Mouse (Mus musculus) forebrain, embryonic 13.5 days (tissue): Measurements from ENCODE around the gene Adap1. TPM values are rescaled to one million over a fixed set of nuclear protein-coding genes. Genes with fewer than 3 reads are reported as not detected.

ENCODE experiments used
- ATAC-seq: fragments of 200-750 bp; cut with Nextera tagmentation; 2 replicates; pipeline ENCODE4 v1.8.0; 2017
- H3K27ac ChIP-seq: fragments of 300-500 bp; sonication (generic); 2 replicates; pipeline ENCODE4 v1.5.1; 2015; ENCODE audit warnings: inconsistent platforms, mild to moderate bottlenecking, moderate library complexity
- H3K27me3 ChIP-seq: fragments of 300-500 bp; sonication (generic); 2 replicates; pipeline ENCODE4 v1.6.1; 2015; ENCODE audit warnings: mild to moderate bottlenecking, inconsistent platforms
- H3K36me3 ChIP-seq: fragments of 300-500 bp; sonication (generic); 2 replicates; pipeline ENCODE4 v1.6.1; 2015; ENCODE audit warnings: mild to moderate bottlenecking, inconsistent platforms; ENCODE audit not compliant: poor library complexity, severe bottlenecking
- H3K4me1 ChIP-seq: fragments of 300-500 bp; sonication (generic); 2 replicates; pipeline ENCODE4 v1.6.1; 2015; ENCODE audit warnings: inconsistent platforms
- H3K4me2 ChIP-seq: fragments of 300-500 bp; sonication (generic); 2 replicates; pipeline ENCODE4 v1.6.1; 2015; ENCODE audit warnings: inconsistent platforms, mild to moderate bottlenecking, moderate library complexity
- H3K4me3 ChIP-seq: fragments of 300-500 bp; sonication (generic); 2 replicates; pipeline ENCODE4 v1.5.1; 2015; ENCODE audit warnings: mild to moderate bottlenecking, inconsistent platforms
- H3K9ac ChIP-seq: fragments of 300-500 bp; sonication (generic); 2 replicates; pipeline ENCODE4 v1.6.1; 2015; ENCODE audit warnings: mild to moderate bottlenecking, inconsistent platforms
- H3K9me3 ChIP-seq: fragments of 300-500 bp; sonication (generic); replicated peaks from 2 replicates; pipeline ENCODE4 v1.6.1; 2016; ENCODE audit warnings: inconsistent platforms
- WGBS: fragments of 180-500 bp; shearing (Covaris S2); methylation state at CpG from one replicate; pipeline ENCODE4 v1.1.7; 2015; 5-methylcytosine and 5-hydroxymethylcytosine counted together
- polyA plus RNA-seq: library from polyadenylated mRNA; unstranded; fragments of >200 nt; fragmentation: Nextera tagmentation; extraction: Ambion mirVana; gene quantifications from 2 replicates; pipeline ENCODE4 v1.2.1, GENCODE M21; 2015

The Adap1 gene
- polyA plus RNA-seq, 1 experiment from 2014 or later, result 3.8 TPM

GRCm38 (mm10) chr5:139331742-139332141 is 6.3 kb upstream of the Adap1 start:
- 0 out of 2 replicates have a peak, but pooled peaks have one; percentile 8 for ATAC-seq
- Histone ChIP-seq H3K27ac (no peak overlapping the region), H3K36me3 (peaks cover 24% of the 10 kb centered on the region), H3K9me3 (no peaks in the 10 kb centered on the region), H3K4me1 (no peaks in the 10 kb centered on the region), H3K9ac (no peak overlapping the region), H3K4me3 (no peak overlapping the region), H3K4me2 (no peak overlapping the region), H3K27me3 (peaks cover 7% of the 10 kb centered on the region)
- WGBS, result 23% methylated on average over 8 of the region's 8 CpGs

GRCm38 (mm10) chr5:139330766-139331165 is 5.3 kb upstream of the Adap1 start:
- H3K4me3 ChIP-seq, result no peak overlapping the region
- H3K36me3 ChIP-seq, result peaks cover 14% of the 10 kb centered on the region
- no peak for ATAC-seq
- no peaks in the 10 kb centered on the region for H3K4me1 ChIP-seq
- WGBS, result 69% methylated on average over 7 of the region's 7 CpGs
- peaks cover 16% of the 10 kb centered on the region for H3K27me3 ChIP-seq
- H3K4me2 ChIP-seq, result no peak overlapping the region
- H3K27ac ChIP-seq, result no peak overlapping the region
- H3K9ac ChIP-seq, result no peak overlapping the region
- H3K9me3 ChIP-seq, result no peaks in the 10 kb centered on the region

GRCm38 (mm10) chr5:139327634-139328020 is 2.2 kb upstream of the Adap1 start:
- ATAC-seq, result no peak
- WGBS, result 75% methylated on average over 7 of the region's 7 CpGs

GRCm38 (mm10) chr5:139326986-139327633 is 1.7 kb upstream of the Adap1 start:
- Histone ChIP-seq H3K9ac (no peak overlapping the region), H3K4me1 (peaks cover 19% of the 10 kb centered on the region; the same call in 1 of the 2 replicates), H3K4me3 (no peak overlapping the region), H3K9me3 (no peaks in the 10 kb centered on the region), H3K36me3 (no peaks in the 10 kb centered on the region), H3K4me2 (no peak overlapping the region), H3K27ac (no peak overlapping the region), H3K27me3 (peaks cover 46% of the 10 kb centered on the region)
- WGBS, result 77% methylated on average over 7 of the region's 7 CpGs
- ATAC-seq, result no peak

More at GRCm38 (mm10) chr5:139327634-139328020, 2.2 kb upstream of the Adap1 start:
- Histone ChIP-seq H3K4me2 (no peak overlapping the region), H3K36me3 (no peaks in the 10 kb centered on the region), H3K4me3 (no peak overlapping the region), H3K9ac (no peak overlapping the region), H3K27ac (no peak overlapping the region), H3K4me1 (peaks cover 19% of the 10 kb centered on the region; the same call in 1 of the 2 replicates), H3K27me3 (peaks cover 46% of the 10 kb centered on the region), H3K9me3 (no peaks in the 10 kb centered on the region)

GRCm38 (mm10) chr5:139326111-139326696 is 782 bp upstream of the Adap1 start:
- Histone ChIP-seq H3K4me2 (peak overlapping the region; percentile 95; the same call in 1 of the 2 replicates), H3K9me3 (no peaks in the 10 kb centered on the region), H3K27ac (no peak overlapping the region), H3K9ac (no peak overlapping the region), H3K4me3 (0 out of 2 replicates have a peak overlapping the region, but pooled peaks have one; percentile 62), H3K4me1 (peaks cover 19% of the 10 kb centered on the region; the same call in 1 of the 2 replicates), H3K36me3 (no peaks in the 10 kb centered on the region), H3K27me3 (peaks cover 46% of the 10 kb centered on the region)
- no peak for ATAC-seq
- WGBS, result 62% methylated on average over 13 of the region's 13 CpGs

GRCm38 (mm10) chr5:139324691-139325394 is 579 bp downstream of the Adap1 start:
- Histone ChIP-seq H3K9me3 (no peaks in the 10 kb centered on the region), H3K4me1 (peaks cover 19% of the 10 kb centered on the region; the same call in 1 of the 2 replicates), H3K4me3 (peak overlapping the region; percentile 62), H3K9ac (peak overlapping the region; percentile 78), H3K4me2 (peak overlapping the region; percentile 95), H3K36me3 (no peaks in the 10 kb centered on the region), H3K27me3 (peaks cover 46% of the 10 kb centered on the region), H3K27ac (no peak overlapping the region)
- peak; percentile 36 for ATAC-seq
- WGBS, result 2% methylated on average over 35 of the region's 62 CpGs

GRCm38 (mm10) chr5:139324045-139324491 is 1.4 kb downstream of the Adap1 start:
- peak overlapping the region; percentile 62 for H3K4me3 ChIP-seq
- H3K36me3 ChIP-seq, result no peaks in the 10 kb centered on the region
- no peaks in the 10 kb centered on the region for H3K9me3 ChIP-seq
- peaks cover 19% of the 10 kb centered on the region; the same call in 1 of the 2 replicates for H3K4me1 ChIP-seq
- H3K27ac ChIP-seq, result no peak overlapping the region
- WGBS, result 64% methylated on average over 5 of the region's 5 CpGs
- H3K9ac ChIP-seq, result peak overlapping the region; percentile 78; the same call in 1 of the 2 replicates
- peak overlapping the region; percentile 95; the same call in 1 of the 2 replicates for H3K4me2 ChIP-seq
- no peak for ATAC-seq
- peaks cover 46% of the 10 kb centered on the region for H3K27me3 ChIP-seq

- Histone ChIP-seq H3K9ac (0 out of 2 replicates have a peak overlapping the region, but pooled peaks have one; percentile 12), H3K27me3 (peaks cover 46% of the 10 kb centered on the region), H3K4me2 (no peak overlapping the region), H3K4me1 (peaks cover 19% of the 10 kb centered on the region; the same call in 1 of the 2 replicates), H3K4me3 (no peak overlapping the region), H3K27ac (no peak overlapping the region), H3K9me3 (no peaks in the 10 kb centered on the region), H3K36me3 (no peaks in the 10 kb centered on the region)
- 80% methylated on average over 9 of the region's 9 CpGs for WGBS
- ATAC-seq, result no peak
These were observed 2.0 kb downstream of the Adap1 start for GRCm38 (mm10) chr5:139323260-139323924.

GRCm38 (mm10) chr5:139321331-139321730 is 4.1 kb downstream of the Adap1 start:
- WGBS, result 77% methylated on average over 6 of the region's 6 CpGs
- H3K9me3 ChIP-seq, result no peaks in the 10 kb centered on the region
- peaks cover 38% of the 10 kb centered on the region for H3K27me3 ChIP-seq
- H3K9ac ChIP-seq, result no peak overlapping the region
- no peak for ATAC-seq
- no peak overlapping the region for H3K27ac ChIP-seq
- H3K36me3 ChIP-seq, result no peaks in the 10 kb centered on the region
- H3K4me1 ChIP-seq, result peaks cover 19% of the 10 kb centered on the region; the same call in 1 of the 2 replicates
- no peak overlapping the region for H3K4me2 ChIP-seq
- H3K4me3 ChIP-seq, result no peak overlapping the region

GRCm38 (mm10) chr5:139320424-139320823 is 5.0 kb downstream of the Adap1 start:
- H3K36me3 ChIP-seq, result no peaks in the 10 kb centered on the region
- H3K9ac ChIP-seq, result no peak overlapping the region
- H3K4me3 ChIP-seq, result no peak overlapping the region
- no peaks in the 10 kb centered on the region for H3K9me3 ChIP-seq
- H3K4me1 ChIP-seq, result peaks cover 16% of the 10 kb centered on the region; the same call in 1 of the 2 replicates
- WGBS, result 81% methylated on average over 7 of the region's 7 CpGs
- no peak overlapping the region for H3K27ac ChIP-seq
- peaks cover 29% of the 10 kb centered on the region for H3K27me3 ChIP-seq
- no peak overlapping the region for H3K4me2 ChIP-seq
- ATAC-seq, result no peak

- Histone ChIP-seq H3K36me3 (no peaks in the 10 kb centered on the region), H3K9me3 (no peaks in the 10 kb centered on the region), H3K27me3 (peaks cover 4% of the 10 kb centered on the region), H3K4me1 (no peaks in the 10 kb centered on the region), H3K9ac (no peak overlapping the region), H3K4me2 (no peak overlapping the region), H3K4me3 (no peak overlapping the region), H3K27ac (no peak overlapping the region)
- 64% methylated on average over 21 of the region's 21 CpGs for WGBS
- ATAC-seq, result no peak
These were observed 7.5 kb downstream of the Adap1 start for GRCm38 (mm10) chr5:139317751-139318504.
